Mouse (Mus musculus): ENCODE measurements around the gene Ttc39b. TPM values are rescaled to one million over a fixed set of nuclear protein-coding genes. Genes with fewer than 3 reads are reported as not detected.
"Not testable (repeated sequence)": the region's sequence is repeated elsewhere in the genome, so short reads cannot be mapped to it uniquely, and the experiment has no call there.

Gene Ttc39b
- total and polyA plus RNA-seq, 3 experiments = 11.3 to 109 (median 21.1) TPM

DNA sequence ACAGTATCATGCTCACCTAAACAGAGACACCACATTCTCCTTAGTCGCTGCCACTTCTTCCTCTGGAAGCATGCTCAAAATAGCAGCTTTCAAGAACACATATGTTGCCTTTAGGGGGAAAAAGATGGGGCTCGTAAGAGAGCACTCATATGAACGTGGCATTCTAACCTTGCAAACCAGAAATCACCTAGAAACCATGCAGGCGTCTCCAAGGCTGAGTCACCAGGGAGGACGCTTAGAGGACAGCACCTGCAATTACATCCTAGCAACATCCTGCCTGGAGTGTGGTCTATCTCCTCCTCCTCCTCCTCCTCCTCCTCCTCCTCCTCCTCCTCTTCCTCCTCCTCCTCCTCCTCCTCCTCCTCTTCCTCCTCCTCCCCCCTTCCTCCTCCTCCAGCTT lies 82.4 kb downstream of the Ttc39b start:
- H3K9me3 ChIP-seq (replicated peaks; ENCODE audit: insufficient read depth, low read length) = no peaks in the 10 kb centered on the region
- peaks cover 0 to 8% of the 10 kb centered on the region in 2 experiments; a peak in 2 of 4 replicates for H3K36me3 ChIP-seq (ENCODE audit: control insufficient read depth in 1 of 2, insufficient read depth in 2 of 2, low read length in 2 of 2)
- H3K27me3 ChIP-seq (ENCODE audit: control insufficient read depth in 1 of 2, insufficient read depth in 2 of 2, low read length in 2 of 2) = no peaks in the 10 kb centered on the region
- DNase-seq (ENCODE audit: low read depth, low spot score) = no peak
- H3K79me2 ChIP-seq (ENCODE audit: control insufficient read depth, insufficient read depth, low read length, poor library complexity) = no peaks in the 10 kb centered on the region
- peaks cover 0 to 2% of the 10 kb centered on the region in 2 experiments; a peak in 2 of 4 replicates for H3K4me1 ChIP-seq (ENCODE audit: control insufficient read depth in 1 of 2, insufficient read depth in 2 of 2, low read length in 2 of 2)
- H3K4me3 ChIP-seq (ENCODE audit: control insufficient read depth in 1 of 2, insufficient read depth in 1 of 2, low read depth in 2 of 2, low read length in 2 of 2) = no peak overlapping the region
- H3K9ac ChIP-seq (ENCODE audit: control insufficient read depth, low read depth, low read length, poor library complexity, severe bottlenecking) = no peak overlapping the region
- no peak overlapping the region for H3K27ac ChIP-seq (ENCODE audit: control insufficient read depth, low read depth, low read length)
- no peak for TF ChIP-seq MYC (IDR thresholded peaks at IDR 0.05; ENCODE audit: low read depth, low read length)
- no peak for TF ChIP-seq RAD21 (IDR thresholded peaks at IDR 0.05; ENCODE audit: low read depth, low read length)

- Histone ChIP-seq H3K4me1 (ENCODE audit: control insufficient read depth in 1 of 2, insufficient read depth in 2 of 2, low read length in 2 of 2) (no peaks in the 10 kb centered on the region), H3K79me2 (ENCODE audit: control insufficient read depth, insufficient read depth, low read length, poor library complexity) (no peaks in the 10 kb centered on the region), H3K4me3 (ENCODE audit: control insufficient read depth in 1 of 2, insufficient read depth in 1 of 2, low read depth in 2 of 2, low read length in 2 of 2) (no peak overlapping the region), H3K9ac (ENCODE audit: control insufficient read depth, low read depth, low read length, poor library complexity, severe bottlenecking) (no peak overlapping the region), H3K36me3 (ENCODE audit: control insufficient read depth in 1 of 2, insufficient read depth in 2 of 2, low read length in 2 of 2) (no peaks in the 10 kb centered on the region; a peak in 1 of 4 replicates), H3K27me3 (ENCODE audit: control insufficient read depth in 1 of 2, insufficient read depth in 2 of 2, low read length in 2 of 2) (no peaks in the 10 kb centered on the region), H3K9me3 (replicated peaks; ENCODE audit: insufficient read depth, low read length) (no peaks in the 10 kb centered on the region), H3K27ac (ENCODE audit: control insufficient read depth, low read depth, low read length) (no peak overlapping the region)
- TF ChIP-seq ETS1 (IDR thresholded peaks at IDR 0.05; ENCODE audit: low read depth, low read length) = no peak
- TF ChIP-seq CTCF (IDR thresholded peaks at IDR 0.05 in 2 of 3, conservative IDR thresholded peaks at IDR 0.05 in 1 of 3; ENCODE audit: control insufficient read depth in 1 of 3, insufficient read depth in 1 of 3, low read depth in 2 of 3, low read length in 3 of 3, poor library complexity in 1 of 3, severe bottlenecking in 1 of 3) = no peak
- TF ChIP-seq GABPA (IDR thresholded peaks at IDR 0.05; ENCODE audit: low read depth, low read length) = no peak
- TF ChIP-seq KAT2A (conservative IDR thresholded peaks at IDR 0.05; ENCODE audit: low read depth, low read length) = no peak
- TF ChIP-seq ELF1 (IDR thresholded peaks at IDR 0.05; ENCODE audit: low read depth, low read length) = no peak
- TF ChIP-seq MAFK (IDR thresholded peaks at IDR 0.05; ENCODE audit: borderline replicate concordance, low read depth, low read length) = no peak
- TF ChIP-seq HCFC1 (IDR thresholded peaks at IDR 0.05; ENCODE audit: low read depth, low read length) = no peak
- no peak for TF ChIP-seq MEF2A (IDR thresholded peaks at IDR 0.05; ENCODE audit: extremely low read depth, insufficient replicate concordance, low read depth, low read length, poor library complexity, severe bottlenecking)
- no peak for DNase-seq (ENCODE audit: low read depth, low spot score)
Observed at GRCm38 (mm10) chr4:83237656-83238055, 86.4 kb downstream of the Ttc39b start.

DNA sequence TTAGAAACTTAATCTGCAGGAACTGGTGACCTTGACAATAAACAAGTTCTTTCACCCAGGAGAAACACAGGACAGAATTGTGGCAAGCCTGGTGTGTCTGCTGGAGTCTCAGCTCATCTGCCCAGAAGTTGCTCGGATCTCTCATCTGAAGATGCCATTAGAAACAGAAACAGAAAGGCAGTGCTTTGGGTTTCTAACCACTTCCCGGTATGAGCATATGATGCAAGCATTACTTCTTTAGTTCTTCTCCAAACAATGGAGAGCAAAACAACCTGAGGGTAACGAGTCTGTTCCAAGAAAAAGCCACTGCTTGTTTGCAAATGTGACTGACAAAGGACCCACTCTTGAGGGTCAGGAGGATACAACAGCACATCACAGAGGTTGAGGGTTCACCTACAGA lies 88.8 kb downstream of the Ttc39b start:
- H3K27ac ChIP-seq (ENCODE audit: control insufficient read depth, low read depth, low read length); H3K4me3 ChIP-seq (ENCODE audit: control insufficient read depth in 1 of 2, insufficient read depth in 1 of 2, low read depth in 2 of 2, low read length in 2 of 2); H3K9ac ChIP-seq (ENCODE audit: control insufficient read depth, low read depth, low read length, poor library complexity, severe bottlenecking); H3K9me3 ChIP-seq (replicated peaks; ENCODE audit: insufficient read depth, low read length); DNase-seq (ENCODE audit: low read depth, low spot score); H3K4me1 ChIP-seq (ENCODE audit: control insufficient read depth in 1 of 2, insufficient read depth in 2 of 2, low read length in 2 of 2); H3K36me3 ChIP-seq (ENCODE audit: control insufficient read depth in 1 of 2, insufficient read depth in 2 of 2, low read length in 2 of 2); H3K27me3 ChIP-seq (ENCODE audit: control insufficient read depth in 1 of 2, insufficient read depth in 2 of 2, low read length in 2 of 2); H3K79me2 ChIP-seq (ENCODE audit: control insufficient read depth, insufficient read depth, low read length, poor library complexity): not testable (repeated sequence)
